10 mouse cellular contexts compared by ENCODE assay signal in the genomic region with DNA sequence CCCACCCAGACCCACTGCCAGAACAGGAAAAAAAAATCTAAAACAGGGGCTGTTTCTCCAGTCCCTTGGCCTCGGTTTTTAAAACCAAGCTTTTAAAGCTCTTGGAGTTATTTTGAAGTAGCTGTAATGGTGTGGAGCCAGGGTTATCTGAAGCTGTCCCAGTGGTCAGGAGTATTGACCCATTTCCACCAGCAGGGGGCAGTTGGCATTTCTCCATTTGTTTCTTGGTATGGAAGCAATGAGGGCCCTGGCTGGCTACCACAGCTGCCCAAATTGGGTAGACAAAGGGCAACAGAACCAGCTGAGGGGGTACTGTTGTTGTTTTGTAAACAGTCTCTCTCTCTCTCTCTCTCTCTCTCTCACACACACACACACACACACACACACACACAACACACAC.
A peak's percentile ranks its signal among the peaks of the same experiment; 100 is the strongest.
DNase-seq lines count a peak whose midpoint lies in the region; ATAC-seq lines count a peak whose summit lies in the region.
"Had no signal": no experiment of that assay in that cellular context is flagged by ENCODE, and none has a peak within 500 bp of the region (broad histone marks: within the 10 kb centered on the region; RNA-seq: fewer than 3 reads in every experiment).

No protein-coding gene starts in this region.

- no peak for ATAC-seq in hindbrain, embryonic 14.5 days (ENCODE audit: low FRiP score)
- ATAC-seq in hindbrain, embryonic 12.5 days (ENCODE audit: low FRiP score): no peak
- ATAC-seq in midbrain, embryonic 11.5 days (ENCODE audit: low FRiP score): no peak

- no peaks in the 10 kb centered on the region for H3K9me3 ChIP-seq in hindbrain, embryonic 14.5 days (ENCODE audit: control insufficient read depth, low read length)
- H3K9me3 ChIP-seq in hindbrain, embryonic 12.5 days (replicated peaks): no peaks in the 10 kb centered on the region
- no peaks in the 10 kb centered on the region for H3K9me3 ChIP-seq in midbrain, embryonic 11.5 days (ENCODE audit: control insufficient read depth, low read length)
- H3K9me3 ChIP-seq: limb, embryonic 13.5 days; stomach, embryonic 15.5 days had no signal

- no peaks in the 10 kb centered on the region for H3K4me1 ChIP-seq in hindbrain, embryonic 14.5 days (replicated peaks; ENCODE audit: control insufficient read depth, insufficient read depth, low read length)
- no peaks in the 10 kb centered on the region for H3K4me1 ChIP-seq in hindbrain, embryonic 12.5 days
- H3K4me1 ChIP-seq in midbrain, embryonic 11.5 days (ENCODE audit: control insufficient read depth, insufficient read depth, low read length): no peaks in the 10 kb centered on the region
- H3K4me1 ChIP-seq: stomach, embryonic 15.5 days had no signal

- intact Hi-C loops in left cerebral cortex, postnatal 14 days (cut with DNase I): no loop called here

- no peak overlapping the region for H3K27ac ChIP-seq in hindbrain, embryonic 14.5 days
- H3K27ac ChIP-seq in hindbrain, embryonic 12.5 days: no peak overlapping the region
- no peak overlapping the region for H3K27ac ChIP-seq in midbrain, embryonic 11.5 days (ENCODE audit: low read depth, low read length)
- H3K27ac ChIP-seq: limb, embryonic 13.5 days; stomach, embryonic 15.5 days had no signal

- H3K4me2 ChIP-seq in hindbrain, embryonic 14.5 days (replicated peaks): no peak overlapping the region
- no peak overlapping the region for H3K4me2 ChIP-seq in hindbrain, embryonic 12.5 days (replicated peaks)
- no peak overlapping the region for H3K4me2 ChIP-seq in midbrain, embryonic 11.5 days
- H3K4me2 ChIP-seq: limb, embryonic 13.5 days; stomach, embryonic 15.5 days had no signal

- 71% methylated on average over 1 of the region's 1 CpGs for WGBS in hindbrain, embryonic 14.5 days
- 74% methylated on average over 1 of the region's 1 CpGs for WGBS in hindbrain, embryonic 12.5 days
- 57% methylated on average over 1 of the region's 1 CpGs for WGBS in midbrain, embryonic 11.5 days

- DNase-seq in hindbrain, embryonic 14.5 days (ENCODE audit: low spot score): peak; percentile 37
- peak; percentile 5 to 29 for DNase-seq in CD8-positive naive resting alpha-beta T cell, adult 2 months (ENCODE audit: low read depth in 2 of 2, low spot score in 2 of 2)
- peak; percentile 44 to 48 for DNase-seq in adrenal gland, adult 18-20 months (ENCODE audit: low spot score in 2 of 2)
- peak; percentile 38 for DNase-seq in forelimb bud, embryonic 11.5 days (ENCODE audit: low read depth, low spot score)
- peak; percentile 30 to 36 for DNase-seq in left cerebral cortex, postnatal 14 days (ENCODE audit: low spot score in 2 of 2)
- peak; percentile 22 for DNase-seq in right cerebral cortex, postnatal 4 days
- no peak for DNase-seq in midbrain, embryonic 11.5 days (ENCODE audit: low spot score, missing footprints)

- H3K4me3 ChIP-seq in hindbrain, embryonic 14.5 days (replicated peaks; ENCODE audit: low read length): no peak overlapping the region
- no peak overlapping the region for H3K4me3 ChIP-seq in hindbrain, embryonic 12.5 days
- H3K4me3 ChIP-seq in midbrain, embryonic 11.5 days (ENCODE audit: low read depth, low read length): no peak overlapping the region
- H3K4me3 ChIP-seq: limb, embryonic 13.5 days; stomach, embryonic 15.5 days had no signal

- H3K27me3 ChIP-seq in hindbrain, embryonic 14.5 days (ENCODE audit: control insufficient read depth, insufficient read depth, low read length): no peaks in the 10 kb centered on the region
- no peaks in the 10 kb centered on the region for H3K27me3 ChIP-seq in hindbrain, embryonic 12.5 days
- H3K27me3 ChIP-seq in midbrain, embryonic 11.5 days (ENCODE audit: control insufficient read depth, insufficient read depth, low read length): no peaks in the 10 kb centered on the region
- H3K27me3 ChIP-seq: limb, embryonic 13.5 days; stomach, embryonic 15.5 days had no signal

- H3K36me3 ChIP-seq in hindbrain, embryonic 14.5 days (replicated peaks; ENCODE audit: control insufficient read depth, insufficient read depth): no peaks in the 10 kb centered on the region
- no peaks in the 10 kb centered on the region for H3K36me3 ChIP-seq in hindbrain, embryonic 12.5 days
- H3K36me3 ChIP-seq in midbrain, embryonic 11.5 days (ENCODE audit: control insufficient read depth, insufficient read depth, low read length): no peaks in the 10 kb centered on the region
- H3K36me3 ChIP-seq: limb, embryonic 13.5 days; stomach, embryonic 15.5 days had no signal

- H3K9ac ChIP-seq in hindbrain, embryonic 14.5 days: no peak overlapping the region
- H3K9ac ChIP-seq in hindbrain, embryonic 12.5 days: no peak overlapping the region
- no peak overlapping the region for H3K9ac ChIP-seq in midbrain, embryonic 11.5 days (ENCODE audit: low read length)
- H3K9ac ChIP-seq: limb, embryonic 13.5 days; stomach, embryonic 15.5 days had no signal
